ENCODE assay signal across 17 mouse cellular contexts in the genomic region with DNA sequence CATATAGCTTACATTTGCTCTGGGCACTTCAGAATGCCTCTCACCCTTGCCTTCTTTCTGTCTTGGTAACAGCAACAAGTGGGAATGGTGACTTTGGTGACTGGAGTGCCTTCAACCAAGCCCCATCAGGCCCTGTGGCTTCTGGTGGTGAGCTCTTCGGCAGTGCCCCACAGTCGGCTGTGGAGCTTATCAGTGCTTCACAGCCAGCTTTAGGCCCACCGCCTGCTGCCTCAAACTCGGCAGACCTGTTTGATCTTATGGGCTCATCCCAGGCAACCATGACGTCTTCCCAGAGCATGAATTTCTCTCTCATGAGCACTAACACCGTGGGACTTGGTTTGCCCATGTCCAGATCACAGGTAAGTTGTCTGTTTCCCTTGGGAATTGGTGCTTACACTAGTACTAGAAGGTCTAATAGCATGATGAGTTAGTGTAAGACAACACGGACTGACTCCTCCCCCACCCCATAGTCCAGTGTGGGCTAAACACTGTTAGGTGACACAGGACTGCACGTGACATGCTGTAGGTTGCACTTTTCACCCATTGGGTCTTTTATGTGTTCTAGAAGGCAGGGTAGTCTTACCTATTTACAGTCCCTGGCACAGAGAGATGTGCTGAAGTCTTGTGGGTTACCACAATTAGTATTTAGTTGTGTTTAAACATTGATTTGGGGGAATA. TPM values are rescaled to one million over a fixed set of nuclear protein-coding genes. Genes with fewer than 3 reads are reported as not detected.
DNase-seq lines count a peak whose midpoint lies in the region; ATAC-seq lines count a peak whose summit lies in the region.
"Had no signal": no experiment of that assay in that cellular context is flagged by ENCODE, and none has a peak within 500 bp of the region (broad histone marks: within the 10 kb centered on the region; RNA-seq: fewer than 3 reads in every experiment).

No protein-coding gene starts in this region.

- WGBS in heart, embryonic 11.5 days (ENCODE audit: insufficient replicate concordance) = 64% methylated on average over 8 of the region's 8 CpGs
- WGBS in liver, embryonic 11.5 days = 47% methylated on average over 8 of the region's 8 CpGs

- intact Hi-C loops in heart, postnatal 36 days (cut with DNase I) = no loop called here

- ATAC-seq in heart, embryonic 11.5 days (replicated peaks; ENCODE audit: insufficient number of reproducible peaks, low FRiP score, low TSS enrichment) = peak; percentile 94
- ATAC-seq in liver, embryonic 11.5 days (replicated peaks; ENCODE audit: low FRiP score) = peak; percentile 99
- peak; percentile 98 for ATAC-seq in megakaryocyte-erythroid progenitor cell, adult 5-6 weeks (replicated peaks; ENCODE audit: low FRiP score, low TSS enrichment, poor library complexity, severe bottlenecking)
- ATAC-seq: lung, postnatal 0 days; Patski had no signal

- H3K4me3 ChIP-seq in heart, embryonic 11.5 days (ENCODE audit: low read depth, low read length) = no peak overlapping the region
- no peak overlapping the region for H3K4me3 ChIP-seq in liver, embryonic 11.5 days (ENCODE audit: low read depth, low read length)
- H3K4me3 ChIP-seq: embryonic facial prominence, embryonic 13.5 days; heart, adult 2 months; hindbrain, embryonic 10.5 days; megakaryocyte, embryonic 14.5 days had no signal

- no peak overlapping the region; the same call in 1 of the 2 replicates for H3K9ac ChIP-seq in heart, embryonic 11.5 days (ENCODE audit: low read depth, low read length)
- H3K9ac ChIP-seq in liver, embryonic 11.5 days (ENCODE audit: low read depth, low read length) = 0 out of 2 replicates have a peak overlapping the region, but pooled peaks have one; percentile 34
- H3K9ac ChIP-seq: embryonic facial prominence, embryonic 13.5 days had no signal

- H3K9me3 ChIP-seq in heart, embryonic 11.5 days (replicated peaks; ENCODE audit: control insufficient read depth, low read length) = no peaks in the 10 kb centered on the region
- H3K9me3 ChIP-seq in liver, embryonic 11.5 days (ENCODE audit: control insufficient read depth, low read length) = no peaks in the 10 kb centered on the region
- H3K9me3 ChIP-seq: embryonic facial prominence, embryonic 13.5 days; hindbrain, embryonic 10.5 days; megakaryocyte, embryonic 14.5 days had no signal

- H3K4me1 ChIP-seq in heart, embryonic 11.5 days (ENCODE audit: control insufficient read depth, insufficient read depth, low read length) = no peaks in the 10 kb centered on the region
- peaks cover 11% of the 10 kb centered on the region for H3K4me1 ChIP-seq in liver, embryonic 11.5 days (replicated peaks; ENCODE audit: control insufficient read depth, insufficient read depth, low read length)
- H3K4me1 ChIP-seq: embryonic facial prominence, embryonic 13.5 days; hindbrain, embryonic 10.5 days had no signal

- no peak overlapping the region for H3K4me2 ChIP-seq in heart, embryonic 11.5 days
- H3K4me2 ChIP-seq in liver, embryonic 11.5 days = peak overlapping the region; percentile 20; the same call in 1 of the 2 replicates
- H3K4me2 ChIP-seq: embryonic facial prominence, embryonic 13.5 days had no signal

- peak overlapping the region; percentile 59; the same call in 1 of the 2 replicates for H3K27ac ChIP-seq in heart, embryonic 11.5 days (ENCODE audit: low read depth, low read length)
- peak overlapping the region; percentile 58 for H3K27ac ChIP-seq in liver, embryonic 11.5 days (ENCODE audit: low read depth, low read length)
- H3K27ac ChIP-seq: embryonic facial prominence, embryonic 13.5 days; heart, adult 2 months; hindbrain, embryonic 10.5 days had no signal

- DNase-seq in heart, postnatal 36 days = no peak
- DNase-seq in c-Kit-negative CD71-positive TER-119-positive erythroid progenitor cells, embryonic 14.5 days (ENCODE audit: low read depth, low spot score) = peak; percentile 15
- DNase-seq in liver, embryonic 11.5 days (ENCODE audit: low spot score) = peak; percentile 45
- DNase-seq in cerebellum, adult 8-10 months = no peak
- no peak for DNase-seq in lung, postnatal 25 days (ENCODE audit: low spot score)
- DNase-seq: cerebellum, adult 11 months; heart, adult 2 months; kidney, adult 2 months; kidney, postnatal 36 days; thymus, postnatal 25 days had no signal

- H3K27me3 ChIP-seq in heart, embryonic 11.5 days (ENCODE audit: control insufficient read depth, insufficient read depth, low read length) = no peaks in the 10 kb centered on the region
- no peaks in the 10 kb centered on the region for H3K27me3 ChIP-seq in liver, embryonic 11.5 days (replicated peaks; ENCODE audit: control insufficient read depth, insufficient read depth, low read length)
- H3K27me3 ChIP-seq: embryonic facial prominence, embryonic 13.5 days; megakaryocyte, embryonic 14.5 days; Patski had no signal

- peaks cover 29% of the 10 kb centered on the region for H3K36me3 ChIP-seq in heart, embryonic 11.5 days (ENCODE audit: control insufficient read depth, insufficient read depth, low read length)
- peaks cover 27% of the 10 kb centered on the region; the same call in 1 of the 2 replicates for H3K36me3 ChIP-seq in liver, embryonic 11.5 days (ENCODE audit: control insufficient read depth, insufficient read depth, low read length)

RNA-seq across cellular contexts. Expression of gene Lsm11, which starts 38.5 kb away (rescaled TPM):
- 10.3 and 11.0 TPM in 2 replicates for polyA plus RNA-seq in heart, embryonic 11.5 days (2014; fragmentation: Nextera tagmentation; extraction: Ambion mirVana)
- total RNA-seq in heart, postnatal 36 days (2021) = 1 to 10 TPM; 3.8 to 4.0 TPM
- 7.3 and 8.3 TPM in 2 replicates for polyA plus RNA-seq in liver, embryonic 11.5 days (2014; fragmentation: Nextera tagmentation; extraction: Ambion mirVana)
- 3.6 and 4.4 TPM in 2 replicates for total RNA-seq in megakaryocyte-erythroid progenitor cell, adult 5-6 weeks (2014; fragmentation: Nextera tagmentation)
- 2.3 and 6.4 TPM in 2 replicates for total RNA-seq in megakaryocyte-erythroid progenitor cell, adult 5-6 weeks (2017)

RNA-seq across cellular contexts. Expression of gene Thg1l, which starts 49.0 kb away (rescaled TPM):
- 9.5 and 9.6 TPM in 2 replicates for polyA plus RNA-seq in heart, embryonic 11.5 days (2014; fragmentation: Nextera tagmentation; extraction: Ambion mirVana)
- 1 to 10 TPM; 5.4 TPM for total RNA-seq in heart, postnatal 36 days (2021)
- polyA plus RNA-seq in liver, embryonic 11.5 days (2014; fragmentation: Nextera tagmentation; extraction: Ambion mirVana) = 18.2 and 19.1 TPM in 2 replicates
- 25.1 and 33.2 TPM in 2 replicates for total RNA-seq in megakaryocyte-erythroid progenitor cell, adult 5-6 weeks (2014; fragmentation: Nextera tagmentation)
- 43.7 and 54.6 TPM in 2 replicates for total RNA-seq in megakaryocyte-erythroid progenitor cell, adult 5-6 weeks (2017)

RNA-seq across cellular contexts. Expression of gene Clint1, which starts 54.4 kb away (rescaled TPM):
- 49.2 and 57.9 TPM in 2 replicates for polyA plus RNA-seq in heart, embryonic 11.5 days (2014; fragmentation: Nextera tagmentation; extraction: Ambion mirVana)
- total RNA-seq in heart, postnatal 36 days (2021) = 10 to 100 TPM; 43.2 to 43.7 TPM
- 102 and 113 TPM in 2 replicates for polyA plus RNA-seq in liver, embryonic 11.5 days (2014; fragmentation: Nextera tagmentation; extraction: Ambion mirVana)
- total RNA-seq in megakaryocyte-erythroid progenitor cell, adult 5-6 weeks (2014; fragmentation: Nextera tagmentation) = 121 and 126 TPM in 2 replicates
- 174 and 179 TPM in 2 replicates for total RNA-seq in megakaryocyte-erythroid progenitor cell, adult 5-6 weeks (2017)

Comparison
In these comparisons a context has a peak if more than half of its experiments do, and no peak if none do; other contexts are left out.
1. DNase-seq: peak in c-Kit-negative CD71-positive TER-119-positive erythroid progenitor cells, embryonic 14.5 days (single experiment) and liver, embryonic 11.5 days (single experiment); none in heart, postnatal 36 days (0 of 2), cerebellum, adult 8-10 months (single experiment) and lung, postnatal 25 days (single experiment).
2. RNA of gene Thg1l, which starts 49.0 kb away (total RNA-seq): 25.1 to 54.6 TPM in megakaryocyte-erythroid progenitor cell, adult 5-6 weeks; 5.4 TPM in heart, postnatal 36 days; every median in the first group is over 4 times any median in the second.
3. Peak in every context shown above with its lines, with median percentiles within 50 percentile points of each other: ATAC-seq.